Mouse (Mus musculus) cerebellum, adult 9-10 months (tissue): Measurements from ENCODE around the gene Gabarap.
A peak's percentile ranks its signal among the peaks of the same experiment; 100 is the strongest.

ENCODE experiments used
- DNase-seq: peaks from one replicate; pipeline ENCODE4 v3.0.0; 2022

Gabarap gene

GRCm38 (mm10) chr11:70023481-70024150 is 32.7 kb downstream of the Gabarap start:
- DNase-seq = peak; percentile 54

GRCm38 (mm10) chr11:70024151-70024514 is 33.2 kb downstream of the Gabarap start:
- DNase-seq = peak; percentile 48

DNA sequence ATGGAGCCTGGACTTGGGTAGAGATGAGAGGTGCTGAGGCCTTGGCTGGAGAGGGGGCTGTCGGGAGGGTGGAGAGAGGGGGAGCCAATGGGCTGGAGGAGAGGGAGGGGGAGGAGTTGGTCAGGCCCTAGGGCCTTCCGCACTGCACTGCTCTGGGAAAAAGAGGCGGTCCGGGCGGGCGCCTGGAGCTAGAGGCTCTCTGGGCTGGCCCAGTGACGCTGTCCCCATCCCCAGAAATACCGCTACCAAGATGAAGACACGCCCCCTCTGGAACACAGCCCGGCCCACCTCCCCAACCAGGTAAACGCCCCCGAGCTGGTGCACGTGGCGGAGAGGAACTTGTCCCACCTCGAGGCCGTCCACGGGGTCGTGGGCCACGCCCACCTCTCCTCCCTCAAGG is 35.7 kb downstream of the Gabarap start:
- DNase-seq = peak; percentile 75

GRCm38 (mm10) chr11:70027397-70027796 is 36.5 kb downstream of the Gabarap start:
- DNase-seq = peak; percentile 77

- peak; percentile 61 for DNase-seq
Measured at GRCm38 (mm10) chr11:70028401-70029129, 37.6 kb downstream of the Gabarap start.

- DNase-seq = peak; percentile 76
Measured at GRCm38 (mm10) chr11:70029130-70029801, 38.3 kb downstream of the Gabarap start.

DNA sequence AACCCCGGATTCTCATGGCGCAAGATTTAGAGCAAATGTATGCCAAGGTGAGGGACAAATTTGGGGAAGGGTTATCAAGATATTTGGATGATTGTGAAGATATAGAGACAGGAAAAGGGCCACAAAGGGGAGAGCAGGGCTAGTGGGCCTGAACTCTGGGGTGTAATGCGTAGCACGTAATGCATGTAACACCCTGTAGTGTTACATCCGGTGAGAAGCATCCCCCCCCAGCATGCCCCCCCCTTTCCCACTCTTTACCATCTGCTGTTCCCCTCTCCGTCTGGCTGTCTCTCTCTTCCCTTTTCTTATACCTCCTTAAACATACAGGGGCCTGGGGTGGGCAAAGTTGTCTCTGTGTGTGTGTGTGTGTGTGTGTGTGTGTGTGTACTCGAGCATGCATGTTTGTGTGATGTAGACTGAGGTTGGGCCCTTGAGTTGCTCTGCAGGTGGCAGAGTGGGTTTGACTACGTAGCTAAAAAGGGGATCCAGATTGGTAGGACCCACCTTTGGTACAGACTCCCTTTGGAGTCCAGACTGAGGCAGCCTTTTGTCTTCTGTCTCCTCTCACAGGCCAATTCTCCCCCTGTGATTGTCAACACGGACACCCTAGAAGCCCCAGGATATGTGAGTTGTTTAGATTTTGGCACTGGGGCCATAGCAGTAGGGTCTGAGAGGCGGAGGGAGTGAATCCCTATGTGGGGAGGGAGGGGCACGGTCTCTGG is 39.0 kb downstream of the Gabarap start:
- DNase-seq = no peak

GRCm38 (mm10) chr11:70030651-70031320 is 39.8 kb downstream of the Gabarap start:
- no peak for DNase-seq

GRCm38 (mm10) chr11:70031321-70031670 is 40.4 kb downstream of the Gabarap start:
- DNase-seq = no peak

GRCm38 (mm10) chr11:70038174-70038573 is 47.2 kb downstream of the Gabarap start:
- DNase-seq = no peak

- DNase-seq = no peak
Measured at GRCm38 (mm10) chr11:70039631-70040030, 48.7 kb downstream of the Gabarap start.

GRCm38 (mm10) chr11:70040184-70040583 is 49.2 kb downstream of the Gabarap start:
- DNase-seq = no peak

GRCm38 (mm10) chr11:70042309-70043085 is 51.6 kb downstream of the Gabarap start:
- no peak for DNase-seq

DNA sequence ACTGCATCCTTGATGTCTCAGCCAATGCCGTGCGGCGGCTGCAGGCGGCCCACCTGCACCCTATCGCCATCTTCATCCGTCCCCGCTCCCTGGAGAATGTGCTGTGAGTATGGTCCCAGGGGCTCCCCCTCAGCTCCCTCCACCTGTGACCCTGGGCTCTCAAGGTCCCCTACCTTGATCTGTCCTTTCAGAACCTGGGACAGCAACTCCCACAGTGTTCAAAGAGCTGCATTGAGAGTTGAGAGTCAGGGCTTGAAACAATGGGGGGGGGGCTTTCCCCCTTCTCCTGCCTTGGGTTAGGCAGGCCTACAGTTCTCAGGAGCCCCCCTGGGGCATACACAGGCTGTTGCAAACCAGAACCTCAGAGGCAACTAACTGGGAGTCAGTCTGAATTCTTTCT is 52.7 kb downstream of the Gabarap start:
- no peak for DNase-seq
